Mouse (Mus musculus): ENCODE data around the gene Jmjd4.

DNA sequence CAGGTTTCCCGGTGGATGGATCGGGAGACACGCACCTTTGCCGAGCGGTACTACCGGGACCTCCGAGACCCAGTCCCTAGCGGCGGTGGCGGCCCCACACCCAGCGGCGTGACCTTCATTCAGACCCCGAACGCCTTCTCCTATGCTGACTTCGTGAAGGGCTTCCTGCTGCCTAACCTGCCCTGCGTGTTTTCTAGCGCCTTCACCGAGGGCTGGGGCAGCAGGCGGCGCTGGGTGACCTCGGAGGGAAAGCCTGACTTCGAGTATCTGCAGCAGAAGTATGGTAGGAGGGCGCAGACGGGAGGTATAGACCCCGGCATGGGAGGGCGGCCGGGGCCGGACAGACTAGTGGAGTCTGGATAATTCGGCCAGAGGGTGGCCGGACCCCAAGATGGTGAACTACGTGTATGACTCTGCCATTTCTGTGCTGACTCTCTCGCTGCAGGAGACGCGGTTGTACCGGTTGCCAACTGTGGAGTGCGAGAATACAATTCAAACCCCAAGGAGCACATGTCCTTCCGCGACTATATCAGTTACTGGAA is 456 bp downstream of the Jmjd4 start:
- TF ChIP-seq CTCF (IDR thresholded peaks at IDR 0.05) = peak; percentile 52
- no peak for TF ChIP-seq EP300 (IDR thresholded peaks at IDR 0.05)
